Mouse (Mus musculus) ES-Bruce4 (cell line): Measurements from ENCODE around the gene Scrn1.

Experiments used
- CTCF ChIP-seq: IDR thresholded peaks from one replicate; pipeline ENCODE4 v1.8.1; 2011; ENCODE audit warnings: low read depth, low read length
- POLR2A ChIP-seq: IDR thresholded peaks from one replicate; pipeline ENCODE4 v1.8.1; 2011; ENCODE audit warnings: low read length; ENCODE audit not compliant: insufficient read depth

DNA sequence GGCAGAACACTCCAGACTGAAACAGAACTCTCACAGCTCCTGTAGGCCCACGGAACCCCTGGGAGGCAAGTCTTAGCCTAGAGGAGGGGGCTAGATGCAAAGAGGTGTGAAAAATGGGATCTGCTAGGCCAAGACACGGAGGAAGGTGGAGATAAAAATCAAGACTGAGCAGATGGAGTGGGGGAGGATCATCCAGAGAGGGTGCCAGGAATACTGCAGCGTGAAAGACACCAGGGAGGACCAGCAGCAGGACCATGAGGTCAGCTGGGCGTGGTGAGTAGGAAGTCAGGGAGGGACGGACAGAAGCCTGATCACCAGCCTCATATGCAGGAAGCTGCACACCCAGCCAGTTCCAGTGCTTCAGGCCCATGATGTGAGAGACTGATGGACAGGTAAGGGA, 47.5 kb downstream of the Scrn1 start:
- no peak for TF ChIP-seq CTCF
- no peak for TF ChIP-seq POLR2A
